In the genomic region with DNA sequence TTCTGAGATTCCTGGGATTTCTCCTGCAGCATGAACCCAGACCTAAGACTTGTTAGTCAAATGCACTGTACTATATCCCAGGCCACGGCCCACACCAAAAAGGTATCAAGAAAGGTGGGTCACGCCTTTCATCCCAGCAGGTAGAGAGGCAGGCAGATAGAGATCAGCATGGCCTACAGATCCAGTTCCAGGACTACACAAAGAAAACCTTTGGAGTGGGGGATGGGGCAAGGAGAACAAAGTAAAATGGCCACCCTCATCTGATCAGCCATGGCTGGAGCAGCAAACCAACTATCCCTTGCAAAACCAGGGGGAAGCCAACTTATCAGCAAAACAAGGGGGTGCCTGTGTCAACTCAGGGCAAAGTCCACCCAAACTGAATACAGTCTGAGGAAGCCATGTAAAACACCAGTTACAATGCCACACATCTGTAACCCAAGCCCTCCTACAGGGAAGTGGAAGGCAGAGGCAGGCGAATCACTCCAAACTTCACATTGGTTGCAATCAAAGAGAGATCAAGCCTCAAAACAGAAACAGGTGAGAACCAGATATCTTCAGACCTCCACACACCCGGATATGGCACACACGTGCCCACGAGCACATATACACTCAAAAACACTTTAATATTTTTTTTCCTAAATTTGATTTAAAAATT, we compare ENCODE assay signal across 15 mouse cellular contexts.
"Had no signal": no experiment of that assay in that cellular context is flagged by ENCODE, and none has a peak within 500 bp of the region (broad histone marks: within the 10 kb centered on the region; RNA-seq: fewer than 3 reads in every experiment).

No protein-coding gene starts in this region.

- H3K9ac ChIP-seq: limb, embryonic 12.5 days; liver, embryonic 13.5 days; liver, postnatal 0 days; lung, embryonic 15.5 days; midbrain, embryonic 13.5 days; neural tube, embryonic 15.5 days had no signal

- H3K27me3 ChIP-seq: limb, embryonic 12.5 days; liver, embryonic 13.5 days; lung, embryonic 15.5 days; midbrain, embryonic 13.5 days; neural tube, embryonic 15.5 days had no signal

- H3K4me1 ChIP-seq: limb, embryonic 12.5 days; lung, embryonic 15.5 days; neural tube, embryonic 15.5 days had no signal

- H3K27ac ChIP-seq: kidney, postnatal 0 days; limb, embryonic 12.5 days; liver, embryonic 13.5 days; lung, embryonic 15.5 days; midbrain, embryonic 13.5 days; neural tube, embryonic 15.5 days had no signal

- H3K36me3 ChIP-seq: liver, embryonic 13.5 days; lung, embryonic 15.5 days; neural tube, embryonic 15.5 days had no signal

- H3K9me3 ChIP-seq: limb, embryonic 12.5 days; liver, embryonic 13.5 days; lung, embryonic 15.5 days; midbrain, embryonic 13.5 days; neural tube, embryonic 15.5 days had no signal

- H3K4me2 ChIP-seq: limb, embryonic 12.5 days; liver, embryonic 13.5 days; lung, embryonic 15.5 days; midbrain, embryonic 13.5 days; neural tube, embryonic 15.5 days had no signal

- DNase-seq: kidney, adult 8-10 months; layer of hippocampus, postnatal 36 days; liver; liver, embryonic 13.5 days; liver, postnatal 0 days; lung, postnatal 14 days; right cerebral cortex, adult 18-20 months; right cerebral cortex, postnatal 25 days; thymus, postnatal 36 days had no signal

- H3K4me3 ChIP-seq: limb, embryonic 12.5 days; liver, embryonic 13.5 days; lung, embryonic 15.5 days; midbrain, embryonic 13.5 days; myocyte; neural tube, embryonic 15.5 days had no signal

- ATAC-seq: liver, postnatal 0 days; midbrain, embryonic 13.5 days had no signal
